Mouse (Mus musculus) colon, adult 2 months (tissue): ENCODE data around the gene Ros1. TPM values are rescaled to one million over a fixed set of nuclear protein-coding genes. Genes with fewer than 3 reads are reported as not detected.

ENCODE experiments used
- polyA plus RNA-seq: library from polyadenylated mRNA; depleted of rRNA; stranded (reverse); fragments of >200 nt; gene quantifications from 2 replicates; pipeline ENCODE4 v1.2.3, GENCODE M21; 2012; rRNA removed

Gene Ros1
- polyA plus RNA-seq = not detected in 2 replicates

DNA sequence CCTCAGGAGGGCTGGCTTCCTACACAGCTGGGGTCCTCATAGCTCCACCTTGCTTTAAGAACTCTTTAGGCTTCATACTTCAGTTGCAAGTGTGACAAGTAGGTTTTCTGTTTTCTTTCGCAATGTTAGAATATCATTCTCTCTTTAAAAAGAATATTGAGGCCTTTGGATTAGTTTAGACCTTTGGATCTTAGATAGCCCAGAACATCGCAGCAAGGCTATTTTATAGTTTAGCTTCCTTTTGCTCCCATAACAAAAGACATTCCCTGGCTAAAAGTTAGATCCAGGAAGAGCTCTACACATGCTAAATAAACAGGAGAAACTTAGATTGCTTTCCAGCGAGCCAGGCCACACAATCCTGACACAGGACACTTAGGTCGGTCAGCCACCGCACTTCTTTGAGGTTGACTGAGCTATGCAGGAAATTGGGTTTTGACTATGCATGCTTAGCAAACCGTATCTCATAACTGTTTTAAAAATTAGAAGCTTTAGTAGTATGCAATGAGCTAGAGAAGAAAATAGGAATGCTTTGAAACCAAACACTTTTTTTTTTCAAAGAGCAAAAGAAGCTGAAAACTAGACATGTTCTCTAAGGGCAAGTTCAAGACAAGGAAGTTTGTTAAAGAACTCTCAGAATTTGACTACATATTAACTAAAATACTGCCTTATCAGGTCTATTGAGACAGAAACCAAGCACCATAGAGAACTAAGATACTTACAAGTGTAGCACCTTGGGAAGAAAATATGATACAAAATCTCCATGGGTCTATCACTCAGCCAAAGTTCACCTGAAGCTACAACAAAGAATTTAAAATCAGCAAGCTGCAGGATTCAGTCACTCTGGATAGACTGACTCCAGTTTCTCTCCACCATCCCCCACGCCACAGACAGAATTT lies at the start of gene Ros1:
Ros1 (minus strand) TSS at position 288 of the 896 bp plus-strand sequence.

DNA sequence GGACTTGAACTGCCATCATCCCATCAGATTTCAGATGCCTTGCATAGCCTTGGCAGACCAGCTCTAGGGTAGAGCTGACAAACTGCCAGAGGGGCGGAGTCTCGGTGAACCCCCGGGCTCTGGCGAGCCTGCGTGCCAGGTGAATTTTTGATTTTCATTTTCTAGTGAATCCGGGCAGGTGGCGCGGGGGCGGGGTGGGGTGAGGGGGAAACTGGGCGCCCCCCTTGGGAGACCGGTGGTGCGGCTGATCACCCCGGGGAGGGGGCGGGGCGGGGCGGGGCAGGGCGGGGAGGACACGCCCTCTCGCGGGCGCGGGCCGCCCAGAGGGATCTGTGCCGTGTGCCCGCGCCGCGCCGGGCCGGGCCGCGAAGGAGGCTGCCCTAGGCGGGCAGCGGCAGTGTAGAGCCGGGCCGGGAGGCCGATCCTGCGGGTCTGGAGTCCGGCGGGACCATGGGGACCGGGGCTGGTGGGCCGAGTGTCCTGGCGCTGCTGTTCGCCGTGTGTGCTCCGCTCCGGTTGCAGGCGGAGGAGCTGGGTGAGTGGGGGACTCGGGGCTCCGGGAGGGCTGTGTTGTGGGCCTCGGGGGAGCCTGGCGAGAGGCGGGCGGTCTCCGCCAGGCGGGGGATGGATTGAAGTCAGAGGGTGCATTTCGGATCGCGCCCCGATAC lies 38.4 kb upstream of the Ros1 start, which contains the start of gene Dcbld1:
Dcbld1 (plus strand) TSS at position 319 of the 668 bp plus-strand sequence.

DNA sequence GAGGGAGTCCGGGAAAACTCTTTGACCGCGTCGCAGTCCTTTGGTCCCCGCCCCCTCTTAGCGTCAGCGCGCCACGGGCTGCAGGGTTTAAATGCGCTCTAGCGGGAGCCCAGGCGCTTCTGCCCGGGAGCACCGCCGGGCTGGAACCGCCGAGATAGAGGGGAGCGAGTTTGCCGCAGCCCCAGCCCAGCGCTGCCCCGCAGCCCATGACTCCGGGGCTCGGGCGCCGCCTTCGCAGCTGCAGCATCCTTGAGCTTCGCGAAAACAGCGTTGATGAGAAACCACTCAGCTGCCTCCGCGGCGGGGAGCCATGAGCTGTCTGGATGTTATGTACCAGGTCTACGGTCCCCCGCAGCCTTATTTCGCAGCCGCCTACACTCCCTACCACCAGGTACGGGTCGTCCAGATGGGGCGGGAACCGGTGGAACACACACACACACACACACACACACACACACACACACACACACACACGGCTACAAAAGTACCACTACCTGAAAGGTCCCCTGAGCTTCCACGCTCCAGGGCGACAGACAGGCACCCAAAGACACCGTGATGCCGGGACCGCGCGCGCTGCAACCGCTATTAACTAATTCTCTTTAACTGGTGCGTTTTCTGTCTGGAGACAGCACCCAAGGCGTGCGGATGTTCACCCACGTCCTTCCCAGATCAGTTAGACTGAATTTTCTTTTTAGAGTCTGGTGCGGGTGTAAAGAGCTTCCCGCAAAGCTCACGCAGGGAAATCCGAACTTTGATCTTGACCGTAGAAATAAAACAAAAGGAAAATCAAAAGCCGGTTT lies 172.4 kb downstream of the Ros1 start, which contains the start of gene Vgll2:
Vgll2 (plus strand) TSS at position 90 of the 800 bp plus-strand sequence.

Other genes starting within 250 kb of the Ros1 start
- gene Vgll2, start 172.7 kb downstream of the Ros1 start, polyA plus RNA-seq = not detected in 2 replicates
- 15.3 and 15.9 TPM in 2 replicates for gene Dcbld1, start 38.4 kb upstream of the Ros1 start, polyA plus RNA-seq
- not detected in 2 replicates for gene Gm26741, start 163.5 kb upstream of the Ros1 start, polyA plus RNA-seq
- gene Gopc, start 186.9 kb upstream of the Ros1 start, polyA plus RNA-seq = 5.6 and 5.8 TPM in 2 replicates
- gene Nepn, start 193.7 kb upstream of the Ros1 start, polyA plus RNA-seq = not detected in 2 replicates
- gene Nus1, start 222.3 kb upstream of the Ros1 start, polyA plus RNA-seq = 27.6 and 38.2 TPM in 2 replicates